8 mouse cellular contexts compared by ENCODE assay signal in genomic region chr13:75943189-75944043, GRCm38 (mm10). TPM values are rescaled to one million over a fixed set of nuclear protein-coding genes. Genes with fewer than 3 reads are reported as not detected.
DNase-seq lines count a peak whose midpoint lies in the region; ATAC-seq and TF ChIP-seq lines count a peak whose summit lies in the region.

Gene Rhobtb3 (minus strand): TSS chr13:75943925.

- H3K4me3 ChIP-seq in cerebellum, adult 2 months (replicated peaks; ENCODE audit: insufficient read depth, low read depth, low read length), result peak within 1 kb of the TSS; percentile 76
- peak within 1 kb of the TSS; percentile 81 for H3K4me3 ChIP-seq in layer of hippocampus, adult 2 months
- peak within 1 kb of the TSS; percentile 53 for H3K4me3 ChIP-seq in lung, adult 2 months (replicated peaks; ENCODE audit: extremely low read depth, low read depth, low read length)
- peak within 1 kb of the TSS; percentile 63 for H3K4me3 ChIP-seq in olfactory bulb, adult 2 months (ENCODE audit: insufficient read depth, low read depth, low read length)

- under 1% methylated on average over 109 of the region's 110 CpGs for WGBS in cerebellum, adult 2 months
- under 1% methylated on average over 109 of the region's 110 CpGs for WGBS in lung, adult 2 months
- under 1% methylated on average over 110 of the region's 110 CpGs for WGBS in olfactory bulb, adult 2 months

- H3K27me3 ChIP-seq in cerebellum, adult 2 months (ENCODE audit: control insufficient read depth, insufficient read depth, low read length), result no peaks in the 10 kb centered on the region

- peak; percentile 77 for ATAC-seq in frontal cortex, adult (ENCODE audit: low TSS enrichment)

- 0 out of 2 replicates have a peak, but pooled peaks have one; percentile 9 for TF ChIP-seq POLR2A in cerebellum, adult 2 months (IDR thresholded peaks at IDR 0.05; ENCODE audit: borderline replicate concordance, insufficient read depth, low read length)
- no peak for TF ChIP-seq POLR2A in lung, adult 2 months (IDR thresholded peaks at IDR 0.05; ENCODE audit: borderline replicate concordance, extremely low read depth, low read depth, low read length)
- peak; percentile 0; the same call in 1 of the 2 replicates for TF ChIP-seq POLR2A in olfactory bulb, adult 2 months (IDR thresholded peaks at IDR 0.05; ENCODE audit: insufficient read depth, low read depth, low read length)

- no peaks in the 10 kb centered on the region for H3K4me1 ChIP-seq in cerebellum, adult 2 months (ENCODE audit: control insufficient read depth, insufficient read depth, low read length)
- H3K4me1 ChIP-seq in lung, adult 2 months (ENCODE audit: control insufficient read depth, insufficient read depth, low read length), result peaks cover 2% of the 10 kb centered on the region
- no peaks in the 10 kb centered on the region for H3K4me1 ChIP-seq in olfactory bulb, adult 2 months (ENCODE audit: control insufficient read depth, insufficient read depth, low read length)

- peak within 1 kb of the TSS; percentile 58 for H3K27ac ChIP-seq in cerebellum, adult 2 months (ENCODE audit: insufficient read depth, low read length)
- peak within 1 kb of the TSS; percentile 96 for H3K27ac ChIP-seq in layer of hippocampus, adult 2 months
- H3K27ac ChIP-seq in olfactory bulb, adult 2 months (ENCODE audit: insufficient read depth, low read depth, low read length), result peak within 1 kb of the TSS; percentile 85

- peak; percentile 88 for DNase-seq in NIH3T3 (ENCODE audit: low read depth)
- peak; percentile 67 to 78 for DNase-seq in cerebellum, adult 2 months
- peak; percentile 89 for DNase-seq in heart, postnatal 4 days
- peak; percentile 29 to 63 for DNase-seq in layer of hippocampus, adult 2 months (ENCODE audit: low spot score in 2 of 2)
- peak; percentile 56 for DNase-seq in lung, adult 2 months
- DNase-seq in thymus, postnatal 25 days, result peak; percentile 37

- TF ChIP-seq CTCF in cerebellum, adult 2 months (IDR thresholded peaks at IDR 0.05; ENCODE audit: borderline replicate concordance, insufficient read depth, low read depth, low read length), result no peak
- TF ChIP-seq CTCF in layer of hippocampus, adult 2 months (conservative IDR thresholded peaks at IDR 0.05), result no peak
- no peak for TF ChIP-seq CTCF in lung, adult 2 months (IDR thresholded peaks at IDR 0.05; ENCODE audit: insufficient read depth, low read length)
- TF ChIP-seq CTCF in olfactory bulb, adult 2 months (IDR thresholded peaks at IDR 0.05; ENCODE audit: insufficient read depth, low read depth, low read length), result no peak

RNA-seq across cellular contexts. Expression of gene Rhobtb3, which starts in this region (rescaled TPM):
- polyA plus RNA-seq in cerebellum, adult 2 months (2012; rRNA removed), result 14.9 and 17.2 TPM in 2 replicates
- 10 to 100 TPM; 27.1 to 29.5 TPM for total RNA-seq in heart, postnatal 4 days (2021)
- 10 to 100 TPM; 15.9 to 16.7 TPM for total RNA-seq in layer of hippocampus, adult 2 months (2021)
- 3.3 and 4.6 TPM in 2 replicates for polyA plus RNA-seq in lung, adult 2 months (2012; rRNA removed)
- not detected in 2 replicates for polyA plus RNA-seq in olfactory bulb, adult 2 months (2012; ENCODE audit: insufficient read depth, insufficient read length, low replicate concordance, missing spikeins)

Comparison
In these comparisons a context has a peak if more than half of its experiments do, and no peak if none do; other contexts are left out.
1. Peak in every context shown above with its lines: DNase-seq, ATAC-seq, H3K4me3 ChIP-seq and H3K27ac ChIP-seq.
2. DNase-seq: peak in every context shown above with its lines; median percentile 89 in heart, postnatal 4 days; 88 in NIH3T3; 72 in cerebellum, adult 2 months; 56 in lung, adult 2 months; 46 in layer of hippocampus, adult 2 months; 37 in thymus, postnatal 25 days.